Mouse (Mus musculus) CD4-positive, CD25-positive, alpha-beta regulatory T cell, adult 2 months (primary cell): Measurements from ENCODE around the gene Tbcb.
A peak's percentile ranks its signal among the peaks of the same experiment; 100 is the strongest.
"Not testable (repeated sequence)": the region's sequence is repeated elsewhere in the genome, so short reads cannot be mapped to it uniquely, and the experiment has no call there.

Experiments used
- DNase-seq: peaks from one replicate; pipeline ENCODE4 v3.0.0-alpha.2; 2012; ENCODE audit warnings: low read depth, low spot score

The Tbcb gene

GRCm38 (mm10) chr7:30222205-30222604 is 9.9 kb downstream of the Tbcb start:
- DNase-seq = no peak

GRCm38 (mm10) chr7:30221433-30221832 is 10.6 kb downstream of the Tbcb start:
- DNase-seq = no peak

GRCm38 (mm10) chr7:30220008-30220356 is 12.1 kb downstream of the Tbcb start:
- DNase-seq = no peak

GRCm38 (mm10) chr7:30219293-30220007 is 12.6 kb downstream of the Tbcb start:
- peak; percentile 65 for DNase-seq

GRCm38 (mm10) chr7:30217277-30217676 is 14.8 kb downstream of the Tbcb start:
- DNase-seq = no peak

- DNase-seq = peak; percentile 94
These were observed 15.3 kb downstream of the Tbcb start for GRCm38 (mm10) chr7:30216723-30217151.

- DNase-seq = no peak
These were observed 16.2 kb downstream of the Tbcb start for GRCm38 (mm10) chr7:30215875-30216274.

GRCm38 (mm10) chr7:30213881-30214280 is 18.2 kb downstream of the Tbcb start:
- no peak for DNase-seq

GRCm38 (mm10) chr7:30211025-30211424 is 21.0 kb downstream of the Tbcb start:
- DNase-seq = no peak

- not testable (repeated sequence) for DNase-seq
These were observed 25.7 kb downstream of the Tbcb start for GRCm38 (mm10) chr7:30206364-30206763.

- peak; percentile 82 for DNase-seq
These were observed 26.7 kb downstream of the Tbcb start for GRCm38 (mm10) chr7:30205383-30205782.

- DNase-seq = no peak
These were observed 27.7 kb downstream of the Tbcb start for GRCm38 (mm10) chr7:30204380-30204779.

- no peak for DNase-seq
These were observed 29.0 kb downstream of the Tbcb start for GRCm38 (mm10) chr7:30202895-30203690.

- DNase-seq = not testable (repeated sequence)
These were observed 31.4 kb downstream of the Tbcb start for GRCm38 (mm10) chr7:30200661-30201060.

- no peak for DNase-seq
These were observed 31.9 kb downstream of the Tbcb start for GRCm38 (mm10) chr7:30200200-30200599.

GRCm38 (mm10) chr7:30199498-30200139 is 32.5 kb downstream of the Tbcb start:
- DNase-seq = no peak

GRCm38 (mm10) chr7:30198481-30198971 is 33.5 kb downstream of the Tbcb start, which contains the start of gene Capns1:
Capns1 (minus strand) TSS chr7:30198811.
- DNase-seq = peak; percentile 91

- no peak for DNase-seq
These were observed 34.4 kb downstream of the Tbcb start for GRCm38 (mm10) chr7:30197592-30198129.

- no peak for DNase-seq
These were observed 35.9 kb downstream of the Tbcb start for GRCm38 (mm10) chr7:30196171-30196570.

- DNase-seq = no peak
These were observed 36.6 kb downstream of the Tbcb start for GRCm38 (mm10) chr7:30195461-30195860.

- DNase-seq = peak; percentile 97
These were observed 37.2 kb downstream of the Tbcb start for GRCm38 (mm10) chr7:30194884-30195283.
